Mouse (Mus musculus) limb, embryonic 14.5 days (tissue): ENCODE measurements at regions not wholly inside any gene's neighbourhood (a gene's known extent, or its start where the extent isn't known, plus 50 kb on each side); places are given as distances from the start of the nearest gene placed in this dataset.

Experiments used
- ATAC-seq: fragments of 200-750 bp; cut with Nextera tagmentation; 2 replicates; pipeline ENCODE4 v1.8.0; 2017; ENCODE audit warnings: low read depth, moderate number of reproducible peaks, moderate TSS enrichment; ENCODE audit not compliant: low FRiP score
- DNase-seq: peaks from one replicate; pipeline ENCODE4 v3.0.0-alpha.2; 2015; ENCODE audit warnings: low spot score
- H3K27ac ChIP-seq: fragments of 300-500 bp; sonication (generic); replicated peaks from 2 replicates; pipeline ENCODE4 v1.5.1; 2014; ENCODE audit warnings: low read depth, mild to moderate bottlenecking, low read length, moderate library complexity, mixed read lengths
- H3K27me3 ChIP-seq: fragments of 300-500 bp; sonication (generic); 2 replicates; pipeline ENCODE4 v1.6.1; 2014; ENCODE audit warnings: low read length, mixed read lengths; ENCODE audit not compliant: control insufficient read depth, insufficient read depth
- H3K36me3 ChIP-seq: fragments of 300-500 bp; sonication (generic); 2 replicates; pipeline ENCODE4 v1.6.1; 2014; ENCODE audit warnings: mild to moderate bottlenecking, low read length, moderate library complexity, mixed read lengths; ENCODE audit not compliant: control insufficient read depth, insufficient read depth
- H3K4me1 ChIP-seq: fragments of 300-500 bp; sonication (generic); 2 replicates; pipeline ENCODE4 v1.6.1; 2014; ENCODE audit warnings: antibody characterized with exemption, low read length, mixed read lengths; ENCODE audit not compliant: control insufficient read depth, insufficient read depth
- H3K4me2 ChIP-seq: fragments of 300-500 bp; sonication (generic); replicated peaks from 2 replicates; pipeline ENCODE4 v1.6.1; 2014; ENCODE audit warnings: low read depth, mild to moderate bottlenecking, low read length, moderate library complexity; ENCODE audit not compliant: severe bottlenecking
- H3K4me3 ChIP-seq: fragments of 300-500 bp; sonication (generic); replicated peaks from 2 replicates; pipeline ENCODE4 v1.5.1; 2014; ENCODE audit warnings: low read length
- H3K9ac ChIP-seq: fragments of 300-500 bp; sonication (generic); 2 replicates; pipeline ENCODE4 v1.6.1; 2014; ENCODE audit warnings: mild to moderate bottlenecking, low read depth, low read length, moderate library complexity; ENCODE audit not compliant: severe bottlenecking
- H3K9me3 ChIP-seq: fragments of 300-500 bp; sonication (generic); 2 replicates; pipeline ENCODE4 v1.6.1; 2016; ENCODE audit warnings: low read length; ENCODE audit not compliant: control insufficient read depth
- POLR2A ChIP-seq: fragments of 200-500 bp; IDR thresholded peaks from 2 replicates; pipeline ENCODE4 v1.8.0; 2012; ENCODE audit warnings: inconsistent platforms, mild to moderate bottlenecking, moderate library complexity, borderline replicate concordance; ENCODE audit not compliant: insufficient read depth, insufficient read length; ENCODE audit errors: extremely low read depth
- WGBS: fragments of 180-500 bp; shearing (Covaris S2); extraction: QIAGEN DNeasy Blood & Tissue Kit; methylation state at CpG from one replicate; pipeline ENCODE4 v1.1.7; 2014; 5-methylcytosine and 5-hydroxymethylcytosine counted together

- TF ChIP-seq POLR2A: no peak
- ATAC-seq: no peak
- Histone ChIP-seq H3K9ac (no peak overlapping the region), H3K4me2 (no peak overlapping the region), H3K9me3 (no peaks in the 10 kb centered on the region), H3K27me3 (no peaks in the 10 kb centered on the region), H3K4me3 (no peak overlapping the region), H3K4me1 (0 out of 2 replicates have a peak, but pooled peaks cover 3% of the 10 kb centered on the region), H3K27ac (no peak overlapping the region), H3K36me3 (no peaks in the 10 kb centered on the region)
- no peak for DNase-seq
- 79% methylated on average over 4 of the region's 4 CpGs for WGBS
Observed at GRCm38 (mm10) chr13:113435117-113435516, 142.2 kb downstream of the BC067074 start.

- Histone ChIP-seq H3K4me3 (no peak overlapping the region), H3K27me3 (no peaks in the 10 kb centered on the region), H3K4me2 (no peak overlapping the region), H3K27ac (no peak overlapping the region), H3K9ac (no peak overlapping the region), H3K9me3 (no peaks in the 10 kb centered on the region), H3K36me3 (no peaks in the 10 kb centered on the region), H3K4me1 (no peaks in the 10 kb centered on the region)
- ATAC-seq (no peak), DNase-seq (no peak)
- no peak for TF ChIP-seq POLR2A
- WGBS: 69% methylated on average over 5 of the region's 5 CpGs
Observed at GRCm38 (mm10) chr13:113433456-113433855, 140.5 kb downstream of the BC067074 start.

GRCm38 (mm10) chr13:113429615-113430014, 136.7 kb downstream of the BC067074 start:
- no peak for TF ChIP-seq POLR2A
- no peak for DNase-seq
- H3K9ac ChIP-seq: no peak overlapping the region
- no peaks in the 10 kb centered on the region for H3K27me3 ChIP-seq
- no peak overlapping the region for H3K4me3 ChIP-seq
- H3K36me3 ChIP-seq: no peaks in the 10 kb centered on the region
- ATAC-seq: no peak
- H3K4me2 ChIP-seq: no peak overlapping the region
- H3K9me3 ChIP-seq: no peaks in the 10 kb centered on the region
- H3K27ac ChIP-seq: no peak overlapping the region
- 40% methylated on average over 3 of the region's 3 CpGs for WGBS
- H3K4me1 ChIP-seq: no peaks in the 10 kb centered on the region
